Mouse (Mus musculus) embryonic fibroblast, embryonic 13.5 days (primary cell): ENCODE results near the gene Cacul1. TPM values are rescaled to one million over a fixed set of nuclear protein-coding genes. Genes with fewer than 3 reads are reported as not detected.

Source experiments
- H3K27ac ChIP-seq: 2 replicates; pipeline ENCODE4 v1.5.1; 2012; ENCODE audit warnings: low read length, control low read depth, inconsistent platforms; ENCODE audit not compliant: insufficient read depth
- H3K4me1 ChIP-seq: 2 replicates; pipeline ENCODE4 v1.6.1; 2011; ENCODE audit warnings: low read length; ENCODE audit not compliant: control insufficient read depth, insufficient read depth
- H3K4me3 ChIP-seq: 2 replicates; pipeline ENCODE4 v1.5.1; 2011; ENCODE audit warnings: mild to moderate bottlenecking, control low read depth, low read length; ENCODE audit not compliant: insufficient read depth
- CTCF ChIP-seq: IDR thresholded peaks from 2 replicates; pipeline ENCODE4 v1.5.1; 2011; ENCODE audit warnings: mild to moderate bottlenecking, control low read depth, low read length, moderate library complexity, borderline replicate concordance; ENCODE audit not compliant: insufficient read depth
- POLR2A ChIP-seq: IDR thresholded peaks from 2 replicates; pipeline ENCODE4 v1.6.1; 2011; ENCODE audit warnings: low read depth, mild to moderate bottlenecking, control low read depth, low read length, moderate library complexity
- polyA plus RNA-seq: library from polyadenylated mRNA; stranded (reverse); fragments of >200 nt; gene quantifications from 2 replicates; pipeline ENCODE4 v1.2.4, GENCODE M21; 2011; ENCODE audit warnings: low read depth; ENCODE audit not compliant: missing spikeins, insufficient read length

Gene Cacul1
- polyA plus RNA-seq, 1 experiment: 52.6 TPM

- TF ChIP-seq POLR2A (no peak), CTCF (no peak)
- H3K4me1 ChIP-seq: peaks cover 4% of the 10 kb centered on the region
- H3K27ac ChIP-seq: no peak overlapping the region
- no peak overlapping the region for H3K4me3 ChIP-seq
Measured at GRCm38 (mm10) chr19:60586652-60587051, 5.8 kb upstream of the Cacul1 start.

- no peak for TF ChIP-seq POLR2A
- no peak for TF ChIP-seq CTCF
- Histone ChIP-seq H3K4me1 (peaks cover 4% of the 10 kb centered on the region), H3K27ac (no peak overlapping the region), H3K4me3 (no peak overlapping the region)
Measured at GRCm38 (mm10) chr19:60583201-60583600, 2.4 kb upstream of the Cacul1 start.

DNA sequence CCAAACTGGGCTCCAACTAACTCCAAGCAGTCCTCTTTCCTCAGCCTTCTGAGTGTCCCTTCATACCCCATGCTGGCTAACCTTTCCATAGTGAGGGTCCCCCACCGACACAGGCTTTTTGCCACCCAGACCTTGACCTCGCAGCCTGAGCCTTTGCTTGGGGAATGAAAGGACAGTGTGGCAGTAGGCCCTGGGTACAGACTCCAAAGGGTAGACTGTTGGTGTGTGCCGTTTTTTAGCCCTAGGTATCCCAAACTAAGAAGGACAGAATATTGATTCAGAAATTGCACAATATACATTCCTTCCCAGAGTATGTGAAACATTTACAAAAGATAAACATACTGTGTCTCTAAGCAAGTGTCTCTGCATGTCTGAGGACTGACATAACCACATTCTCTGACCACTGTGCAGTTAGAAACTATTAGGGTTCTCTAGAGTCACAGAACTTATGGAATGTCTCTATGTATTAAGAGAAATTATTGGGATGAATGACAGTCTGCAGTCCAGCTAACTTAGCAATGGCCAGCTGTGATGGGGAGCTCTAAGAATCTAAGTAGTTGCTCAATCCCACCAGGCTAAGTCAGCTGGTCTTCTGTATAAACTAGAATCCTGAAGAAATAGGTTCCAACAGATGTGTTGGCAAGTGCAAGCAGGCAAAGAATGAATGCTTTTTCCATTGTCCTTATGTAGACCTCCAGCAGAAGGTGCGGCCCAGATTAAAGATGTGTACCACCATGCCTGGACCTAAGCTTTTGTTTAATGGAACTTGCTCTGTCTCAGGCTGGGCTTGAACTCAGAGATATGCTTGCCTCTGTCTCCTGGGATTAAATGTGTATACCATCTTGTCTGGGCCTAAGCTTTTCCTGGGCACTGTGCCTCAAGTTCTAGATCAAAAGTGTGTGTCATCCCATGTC lies 809 bp upstream of the Cacul1 start:
- TF ChIP-seq CTCF: no peak
- no peak for TF ChIP-seq POLR2A
- H3K4me1 ChIP-seq: peaks cover 4% of the 10 kb centered on the region
- peak overlapping the region; percentile 99 for H3K27ac ChIP-seq
- H3K4me3 ChIP-seq: peak overlapping the region; percentile 30

DNA sequence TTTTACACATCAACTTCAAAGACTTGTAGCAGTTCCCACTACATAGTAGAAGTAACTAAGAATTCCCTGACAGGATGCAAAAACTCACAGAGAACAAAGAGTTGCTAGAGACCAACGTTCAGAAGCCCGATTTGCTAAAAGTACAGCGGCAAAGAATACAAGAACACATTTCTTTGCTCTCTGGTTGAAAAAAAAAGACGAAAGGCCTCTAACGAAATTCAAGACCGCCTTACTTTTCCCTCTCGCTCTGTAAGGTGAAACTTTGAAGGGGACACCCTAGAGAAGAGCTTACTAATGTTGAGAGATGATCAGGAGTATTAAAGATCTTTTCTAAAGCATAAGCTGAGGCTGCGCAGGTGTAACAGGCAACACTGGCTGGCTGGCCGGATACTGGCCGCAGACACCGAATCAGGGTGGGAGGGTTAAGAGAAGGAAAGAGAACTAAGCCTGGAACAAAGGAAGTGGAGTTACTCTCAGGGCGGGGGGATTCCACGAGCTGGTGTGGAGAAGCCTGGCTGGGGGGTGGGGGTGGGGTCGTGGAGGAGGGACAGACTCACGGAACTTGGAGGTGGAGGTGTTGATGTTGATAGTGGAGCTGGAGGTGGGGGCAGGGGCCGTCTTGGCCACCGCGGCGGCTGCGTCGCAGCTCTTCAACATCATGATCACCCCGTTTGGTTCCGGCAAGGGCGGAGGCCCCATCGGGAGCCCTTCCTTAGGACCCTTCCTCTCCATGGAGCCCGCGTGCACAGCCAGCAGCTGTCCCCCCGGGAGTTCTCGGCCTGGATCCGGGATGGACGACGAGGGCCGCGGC lies 849 bp downstream of the Cacul1 start:
- peak overlapping the region; percentile 84; the same call in 1 of the 2 replicates for H3K27ac ChIP-seq
- peak overlapping the region; percentile 86 for H3K4me3 ChIP-seq
- TF ChIP-seq CTCF: no peak
- TF ChIP-seq POLR2A: no peak; the same call in 1 of the 2 replicates
- H3K4me1 ChIP-seq: peaks cover 4% of the 10 kb centered on the region

DNA sequence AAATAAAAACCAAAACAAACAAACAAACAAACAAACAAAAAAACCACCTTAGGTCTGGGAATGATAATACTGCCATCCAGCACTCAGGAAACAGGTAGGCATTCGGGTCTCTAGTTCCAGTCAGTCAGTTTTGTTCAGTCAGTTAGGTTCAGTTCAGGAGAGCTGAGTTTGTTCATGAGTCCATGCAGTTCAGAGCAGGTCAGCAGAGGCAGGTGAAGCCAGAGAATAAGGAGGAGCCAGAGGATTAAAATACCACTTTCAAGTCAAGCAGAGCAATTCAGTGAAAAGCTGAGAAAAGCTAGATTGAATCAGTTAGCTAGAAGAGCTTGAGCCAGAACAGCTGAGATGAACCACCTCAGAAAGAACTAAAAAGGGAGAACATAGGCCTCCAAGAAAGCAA lies 4.1 kb downstream of the Cacul1 start:
- no peak overlapping the region for H3K27ac ChIP-seq
- TF ChIP-seq POLR2A (no peak), CTCF (no peak)
- H3K4me3 ChIP-seq: no peak overlapping the region
- no peaks in the 10 kb centered on the region; the same call in 1 of the 2 replicates for H3K4me1 ChIP-seq

DNA sequence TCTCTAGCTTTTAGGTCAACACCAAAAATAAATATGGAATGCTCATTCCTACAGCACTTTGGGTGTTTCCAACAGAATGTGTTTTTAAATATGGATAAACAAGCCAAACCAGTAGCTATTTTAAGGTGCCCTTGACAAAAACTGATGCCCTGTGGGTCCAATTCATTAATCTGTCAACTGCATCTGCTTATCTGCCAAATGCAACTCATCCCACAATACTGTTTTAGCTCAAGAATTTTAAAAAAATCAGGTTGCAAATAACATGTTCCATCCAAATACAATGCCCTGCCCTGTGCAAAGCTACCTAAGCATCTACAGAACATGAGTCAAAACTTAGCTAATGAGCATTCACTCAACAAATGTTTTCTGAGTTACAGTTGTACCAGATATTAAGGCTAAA lies 20.3 kb downstream of the Cacul1 start:
- Histone ChIP-seq H3K27ac (no peak overlapping the region), H3K4me3 (no peak overlapping the region), H3K4me1 (no peaks in the 10 kb centered on the region; the same call in 1 of the 2 replicates)
- TF ChIP-seq POLR2A (no peak), CTCF (no peak)

DNA sequence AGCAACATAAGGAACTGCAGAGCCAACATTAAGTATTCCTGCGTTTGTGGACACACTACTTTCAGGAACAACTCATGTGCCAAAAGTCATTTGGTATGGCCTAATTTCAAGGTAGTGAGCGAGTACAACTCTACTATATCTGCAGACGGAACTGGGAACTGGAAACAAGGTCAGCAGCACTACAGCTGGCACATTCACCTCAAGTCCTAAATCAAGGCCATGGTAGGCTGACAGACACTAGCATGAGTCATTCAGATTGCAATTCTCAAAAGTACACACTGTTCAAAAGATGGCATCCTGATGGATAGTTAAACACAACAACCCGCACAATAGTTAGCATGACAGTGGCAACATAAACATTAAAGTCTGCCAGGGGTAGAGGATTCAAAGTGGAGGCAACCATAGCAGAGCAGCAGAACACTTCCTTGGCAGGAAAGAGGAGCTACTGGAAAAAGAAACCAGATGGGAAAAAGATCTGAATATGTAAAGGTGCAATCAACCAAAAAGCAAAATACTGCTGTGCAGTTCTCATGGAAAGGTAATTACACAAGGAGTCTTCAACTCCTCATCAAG lies 25.9 kb downstream of the Cacul1 start:
- 0 out of 2 replicates have a peak, but pooled peaks cover 6% of the 10 kb centered on the region for H3K4me1 ChIP-seq

GRCm38 (mm10) chr19:60553501-60553900 lies 27.3 kb downstream of the Cacul1 start:
- TF ChIP-seq POLR2A (no peak), CTCF (0 out of 2 replicates have a peak, but pooled peaks have one; percentile 10)
- Histone ChIP-seq H3K4me3 (no peak overlapping the region), H3K4me1 (0 out of 2 replicates have a peak, but pooled peaks cover 6% of the 10 kb centered on the region), H3K27ac (no peak overlapping the region)

More for the DNA sequence above, 25.9 kb downstream of the Cacul1 start:
- H3K4me3 ChIP-seq: no peak overlapping the region
- H3K27ac ChIP-seq: no peak overlapping the region
- no peak for TF ChIP-seq CTCF
- TF ChIP-seq POLR2A: no peak

GRCm38 (mm10) chr19:60543302-60543701 lies 37.5 kb downstream of the Cacul1 start:
- Histone ChIP-seq H3K27ac (no peak overlapping the region), H3K4me1 (no peaks in the 10 kb centered on the region), H3K4me3 (no peak overlapping the region)
- no peak for TF ChIP-seq CTCF
- no peak for TF ChIP-seq POLR2A
